Mouse (Mus musculus) ES-E14 (cell line): ENCODE measurements around the gene Brca2. TPM values are rescaled to one million over a fixed set of nuclear protein-coding genes. Genes with fewer than 3 reads are reported as not detected.
A peak's percentile ranks its signal among the peaks of the same experiment; 100 is the strongest.

ENCODE experiments used
- DNase-seq: peaks from one replicate; pipeline ENCODE4 v3.0.0-alpha.2; 2013; ENCODE audit warnings: low read depth, low spot score
- H3K27ac ChIP-seq: 2 replicates; pipeline ENCODE4 v1.5.1; 2012; ENCODE audit warnings: low read depth, mild to moderate bottlenecking, low read length, moderate library complexity, mixed read lengths; ENCODE audit not compliant: poor library complexity, insufficient read depth, severe bottlenecking
- H3K36me3 ChIP-seq: 2 replicates; pipeline ENCODE4 v1.6.1; 2012; ENCODE audit warnings: mild to moderate bottlenecking, low read length, moderate library complexity, mixed read lengths; ENCODE audit not compliant: control insufficient read depth, poor library complexity, insufficient read depth, severe bottlenecking
- H3K4me1 ChIP-seq, 2 experiments: fragments of 150-350 bp in 1 of 2; sonication (generic) in 1 of 2; 2 replicates each; pipeline ENCODE4 v1.6.1; 2012; ENCODE audit warnings: low read length in 2 of 2, mild to moderate bottlenecking in 1 of 2, mixed read lengths in 1 of 2; ENCODE audit not compliant: control insufficient read depth in 2 of 2, insufficient read depth in 2 of 2, poor library complexity in 1 of 2
- H3K4me3 ChIP-seq, 2 experiments: fragments of 150-350 bp in 1 of 2; sonication (generic) in 1 of 2; 2 replicates each; pipeline ENCODE4 v1.5.1; 2012; ENCODE audit warnings: low read length in 2 of 2, low read depth in 1 of 2, mild to moderate bottlenecking in 1 of 2, mixed read lengths in 1 of 2; ENCODE audit not compliant: insufficient read depth in 1 of 2, poor library complexity in 1 of 2, severe bottlenecking in 1 of 2
- H3K9ac ChIP-seq: 2 replicates; pipeline ENCODE4 v1.6.1; 2012; ENCODE audit warnings: low read depth, mild to moderate bottlenecking, low read length, mixed read lengths; ENCODE audit not compliant: poor library complexity, insufficient read depth, severe bottlenecking
- H3K9me3 ChIP-seq: fragments of 150-350 bp; sonication (generic); 2 replicates; pipeline ENCODE4 v1.6.1; 2012; ENCODE audit warnings: low read depth, mild to moderate bottlenecking, low read length; ENCODE audit not compliant: control insufficient read depth, insufficient read depth
- CHD2 ChIP-seq: IDR thresholded peaks from 2 replicates; pipeline ENCODE4 v1.6.1; 2014; ENCODE audit warnings: mild to moderate bottlenecking, low read depth, low read length, inconsistent platforms
- HCFC1 ChIP-seq: IDR thresholded peaks from 2 replicates; pipeline ENCODE4 v1.6.1; 2012; ENCODE audit warnings: low read length, inconsistent platforms, borderline replicate concordance; ENCODE audit not compliant: insufficient read depth
- MAFK ChIP-seq: IDR thresholded peaks from 2 replicates; pipeline ENCODE4 v1.6.1; 2014; ENCODE audit warnings: mild to moderate bottlenecking, low read depth, low read length, inconsistent platforms; ENCODE audit not compliant: insufficient read depth
- ZC3H11A ChIP-seq: IDR thresholded peaks from 2 replicates; pipeline ENCODE4 v1.6.1; 2012; ENCODE audit warnings: low read depth, mild to moderate bottlenecking, inconsistent platforms, low read length, borderline replicate concordance
- ZNF384 ChIP-seq: IDR thresholded peaks from 2 replicates; pipeline ENCODE4 v1.6.1; 2012; ENCODE audit warnings: low read depth, low read length, inconsistent platforms
- in situ Hi-C, 2 experiments: fragments of 600-800 bp; cut with MboI; formaldehyde crosslinking; loops; one replicate each; pipeline ENCODE4 v1.15.1; 2025; ENCODE audit warnings: low sequenced_read_pairs in 2 of 2, inconsistent platforms in 1 of 2; ENCODE audit not compliant: unreplicated experiment in 2 of 2
- total RNA-seq: library from RNA; depleted of rRNA; stranded (reverse); fragments of 300-350 nt; gene quantifications from 2 replicates; pipeline ENCODE4 v1.2.3, GENCODE M21; 2012

Brca2 gene
- total RNA-seq, 1 experiment, result 49.7 TPM

GRCm38 (mm10) chr5:150514027-150514426, 8.4 kb upstream of the Brca2 start:
- no peak overlapping the region for H3K4me3 ChIP-seq
- in situ Hi-C loops, result no loop called here
- TF ChIP-seq ZC3H11A (no peak), HCFC1 (no peak), CHD2 (no peak), ZNF384 (no peak), MAFK (no peak)
- DNase-seq, result no peak
- H3K9me3 ChIP-seq, result no peaks in the 10 kb centered on the region
- no peaks in the 10 kb centered on the region for H3K36me3 ChIP-seq
- peaks cover 3 to 7% of the 10 kb centered on the region in 2 experiments; a peak in 1 of 4 replicates for H3K4me1 ChIP-seq
- no peak overlapping the region for H3K27ac ChIP-seq
- H3K9ac ChIP-seq, result no peak overlapping the region

- H3K36me3 ChIP-seq, result no peaks in the 10 kb centered on the region
- H3K9ac ChIP-seq, result peak within 1 kb of the TSS; percentile 45
- no peaks in the 10 kb centered on the region for H3K9me3 ChIP-seq
- DNase-seq, result no peak
- H3K4me3 ChIP-seq, result peak within 1 kb of the TSS; percentile 32 to 37; a peak in 2 of 4 replicates
- TF ChIP-seq ZC3H11A (no peak), ZNF384 (no peak), MAFK (no peak), CHD2 (no peak), HCFC1 (no peak)
- H3K4me1 ChIP-seq, result peaks cover 3 to 7% of the 10 kb centered on the region in 2 experiments; a peak in 1 of 4 replicates
- in situ Hi-C loops, result no loop called here
- no peak within 1 kb of the TSS for H3K27ac ChIP-seq
These were observed 4.4 kb upstream of the Brca2 start, which contains the start of gene Zar1l for GRCm38 (mm10) chr5:150518064-150518463. Gene Zar1l, minus strand, starts transcription at chr5:150518164.

- no peak overlapping the region for H3K4me3 ChIP-seq
- TF ChIP-seq ZC3H11A (no peak), HCFC1 (no peak), MAFK (no peak), CHD2 (no peak), ZNF384 (no peak)
- H3K36me3 ChIP-seq, result 0 out of 2 replicates have a peak, but pooled peaks cover under 1% of the 10 kb centered on the region
- in situ Hi-C loops, result no loop called here
- H3K4me1 ChIP-seq, result peaks cover 3 to 7% of the 10 kb centered on the region in 2 experiments; a peak in 1 of 4 replicates
- DNase-seq, result no peak
- H3K27ac ChIP-seq, result no peak overlapping the region
- H3K9ac ChIP-seq, result no peak overlapping the region
- H3K9me3 ChIP-seq, result no peaks in the 10 kb centered on the region
These were observed 2.9 kb upstream of the Brca2 start for GRCm38 (mm10) chr5:150519551-150519950.

GRCm38 (mm10) chr5:150522867-150523234, 421 bp downstream of the Brca2 start:
- in situ Hi-C loops, result no loop called here
- Histone ChIP-seq H3K9ac (peak overlapping the region; percentile 98), H3K4me1 (no peaks in the 10 kb centered on the region), H3K9me3 (no peaks in the 10 kb centered on the region), H3K4me3 (peak overlapping the region; percentile 68 to 95), H3K36me3 (0 out of 2 replicates have a peak, but pooled peaks cover 2% of the 10 kb centered on the region), H3K27ac (peak overlapping the region; percentile 51)
- DNase-seq, result peak; percentile 6
- TF ChIP-seq ZNF384, result no peak
- TF ChIP-seq MAFK, result no peak
- no peak for TF ChIP-seq HCFC1
- no peak for TF ChIP-seq CHD2
- TF ChIP-seq ZC3H11A, result no peak

- no peak overlapping the region for H3K27ac ChIP-seq
- no peak for DNase-seq
- H3K9ac ChIP-seq, result no peak overlapping the region
- TF ChIP-seq MAFK (no peak), HCFC1 (no peak), CHD2 (no peak), ZC3H11A (no peak)
- no peaks in the 10 kb centered on the region for H3K9me3 ChIP-seq
- in situ Hi-C loops, result no loop called here
- peaks cover 0 to 1% of the 10 kb centered on the region in 2 experiments; a peak in 1 of 4 replicates for H3K4me1 ChIP-seq
- no peak overlapping the region for H3K4me3 ChIP-seq
- H3K36me3 ChIP-seq, result 0 out of 2 replicates have a peak, but pooled peaks cover 2% of the 10 kb centered on the region
These were observed 2.8 kb downstream of the Brca2 start for GRCm38 (mm10) chr5:150525239-150525638.
